Mouse (Mus musculus) right cerebral cortex, postnatal 4 days (tissue): ENCODE data around the gene Hist1h3i.

Source experiments
- DNase-seq: peaks from one replicate; pipeline ENCODE4 v3.0.0-alpha.2; 2022

Gene Hist1h3i

GRCm38 (mm10) chr13:21734010-21734905 lies 48.9 kb downstream of the Hist1h3i start:
- no peak for DNase-seq

GRCm38 (mm10) chr13:21733466-21733865 lies 49.7 kb downstream of the Hist1h3i start:
- no peak for DNase-seq
